Mouse (Mus musculus) stomach, embryonic 16.5 days (tissue): ENCODE data around the gene Ccr5. TPM values are rescaled to one million over a fixed set of nuclear protein-coding genes. Genes with fewer than 3 reads are reported as not detected.
"Not testable (repeated sequence)": the region's sequence is repeated elsewhere in the genome, so short reads cannot be mapped to it uniquely, and the experiment has no call there.

Experiments used
- ATAC-seq: fragments of 200-750 bp; cut with Nextera tagmentation; 2 replicates; pipeline ENCODE4 v1.8.0; 2017; ENCODE audit warnings: moderate number of reproducible peaks, moderate TSS enrichment; ENCODE audit not compliant: insufficient read depth, low FRiP score
- H3K27ac ChIP-seq: fragments of 300-500 bp; sonication (generic); 2 replicates; pipeline ENCODE4 v1.5.1; 2014; ENCODE audit warnings: low read length
- H3K27me3 ChIP-seq: fragments of 300-500 bp; sonication (generic); 2 replicates; pipeline ENCODE4 v1.6.1; 2014; ENCODE audit warnings: low read length, control low read depth, mixed read lengths; ENCODE audit not compliant: control insufficient read depth, insufficient read depth
- H3K36me3 ChIP-seq: fragments of 300-500 bp; sonication (generic); 2 replicates; pipeline ENCODE4 v1.6.1; 2014; ENCODE audit warnings: low read length; ENCODE audit not compliant: control insufficient read depth, insufficient read depth
- H3K4me1 ChIP-seq: fragments of 300-500 bp; sonication (generic); 2 replicates; pipeline ENCODE4 v1.6.1; 2014; ENCODE audit warnings: low read length, control low read depth, mixed read lengths; ENCODE audit not compliant: control insufficient read depth, insufficient read depth
- H3K4me2 ChIP-seq: fragments of 300-500 bp; sonication (generic); 2 replicates; pipeline ENCODE4 v1.6.1; 2014; ENCODE audit warnings: low read depth, low read length, mixed read lengths
- H3K4me3 ChIP-seq: fragments of 300-500 bp; sonication (generic); replicated peaks from 2 replicates; pipeline ENCODE4 v1.5.1; 2014; ENCODE audit warnings: mild to moderate bottlenecking, low read length
- H3K9ac ChIP-seq: fragments of 300-500 bp; sonication (generic); 2 replicates; pipeline ENCODE4 v1.6.1; 2014; ENCODE audit warnings: low read length
- H3K9me3 ChIP-seq: fragments of 300-500 bp; sonication (generic); replicated peaks from 2 replicates; pipeline ENCODE4 v1.6.1; 2016; ENCODE audit warnings: low read length, control low read depth; ENCODE audit not compliant: control insufficient read depth
- WGBS: fragments of 180-500 bp; shearing (Covaris S2); extraction: QIAGEN DNeasy Blood & Tissue Kit; methylation state at CpG from one replicate; pipeline ENCODE4 v1.1.7; 2014; 5-methylcytosine and 5-hydroxymethylcytosine counted together
- polyA plus RNA-seq: library from polyadenylated mRNA; unstranded; fragments of >200 nt; fragmentation: Nextera tagmentation; extraction: Ambion mirVana; gene quantifications from 2 replicates; pipeline ENCODE4 v1.2.1, GENCODE M21; 2015

Ccr5 gene
- polyA plus RNA-seq, 1 experiment from 2014 or later: 1.2 TPM

DNA sequence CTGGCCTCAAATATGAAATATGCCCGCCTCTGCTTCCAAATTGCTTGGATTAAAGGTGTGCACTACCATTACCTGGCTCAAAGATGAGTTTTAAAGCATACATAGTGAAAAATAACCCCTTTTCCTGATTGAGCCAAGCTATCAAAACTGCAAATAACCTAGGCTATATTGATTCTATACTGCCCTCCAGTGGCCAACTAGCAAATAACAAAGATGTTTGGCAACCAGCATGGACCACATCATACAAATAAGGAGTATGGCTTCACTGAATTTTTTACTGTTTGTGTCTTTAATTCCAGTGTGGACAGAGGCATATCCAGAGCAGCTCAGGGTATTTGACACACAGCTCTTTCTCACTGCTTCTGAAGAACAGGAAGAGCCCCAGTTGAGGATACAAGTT lies 7.0 kb downstream of the Ccr5 start:
- H3K36me3 ChIP-seq: no peaks in the 10 kb centered on the region
- 0 out of 2 replicates have a peak, but pooled peaks have one; percentile 21 for ATAC-seq

DNA sequence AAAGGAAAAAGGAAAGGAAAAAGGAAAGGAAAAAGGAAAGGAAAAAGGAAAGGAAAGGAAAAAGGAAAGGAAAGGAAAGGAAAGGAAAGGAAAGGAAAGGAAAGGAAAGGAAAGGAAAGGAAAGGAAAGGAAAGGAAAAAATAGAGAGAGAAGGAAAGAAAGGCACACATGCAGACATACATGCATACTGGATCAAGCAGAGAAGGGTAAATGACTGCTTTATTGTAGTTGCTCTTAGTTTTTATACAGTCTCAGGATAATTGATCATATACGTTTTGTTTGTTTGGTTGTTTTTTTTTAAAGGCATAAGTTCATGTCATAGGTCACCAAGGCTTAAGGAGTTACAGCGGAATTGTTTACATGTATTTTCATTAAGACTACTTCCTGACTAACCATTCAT lies 11.6 kb downstream of the Ccr5 start:
- H3K9me3 ChIP-seq, H3K27ac ChIP-seq, H3K9ac ChIP-seq, H3K36me3 ChIP-seq, H3K27me3 ChIP-seq, H3K4me1 ChIP-seq, ATAC-seq, H3K4me3 ChIP-seq, H3K4me2 ChIP-seq: not testable (repeated sequence)
- WGBS: 71% methylated on average over 2 of the region's 2 CpGs

More for the DNA sequence above, 7.0 kb downstream of the Ccr5 start:
- WGBS: 5% methylated on average over 1 of the region's 1 CpGs
- no peak overlapping the region for H3K9ac ChIP-seq
- H3K4me3 ChIP-seq: no peak overlapping the region
- H3K27ac ChIP-seq: no peak overlapping the region
- no peaks in the 10 kb centered on the region for H3K27me3 ChIP-seq
- no peak overlapping the region for H3K4me2 ChIP-seq
- no peaks in the 10 kb centered on the region for H3K9me3 ChIP-seq
- H3K4me1 ChIP-seq: peaks cover 6% of the 10 kb centered on the region; the same call in 1 of the 2 replicates

DNA sequence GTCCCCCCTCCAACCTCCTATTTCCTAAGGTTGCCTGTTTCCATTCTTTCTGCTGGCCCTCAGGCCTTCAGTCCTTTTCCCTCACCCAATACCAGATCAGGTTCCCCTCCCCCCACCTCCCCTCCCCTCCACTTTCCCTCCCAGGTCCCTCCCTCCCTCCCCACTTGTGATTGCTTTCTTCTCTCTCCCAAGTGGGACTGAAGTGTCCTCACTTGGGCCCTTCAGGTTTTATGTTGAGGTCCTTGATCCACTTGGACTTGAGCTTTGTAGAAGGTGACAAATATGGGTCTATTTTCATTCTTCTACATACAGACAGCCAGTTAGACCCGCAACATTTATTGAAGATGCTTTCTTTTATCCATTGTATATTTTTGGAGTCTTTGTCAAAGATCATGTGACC lies 13.6 kb downstream of the Ccr5 start:
- H3K4me3 ChIP-seq, H3K27me3 ChIP-seq, ATAC-seq, H3K9ac ChIP-seq, H3K4me1 ChIP-seq, H3K27ac ChIP-seq, H3K9me3 ChIP-seq, H3K4me2 ChIP-seq, H3K36me3 ChIP-seq: not testable (repeated sequence)
- 91% methylated on average over 1 of the region's 1 CpGs for WGBS

GRCm38 (mm10) chr9:124137619-124138018 lies 16.3 kb downstream of the Ccr5 start:
- Histone ChIP-seq H3K4me2 (no peak overlapping the region), H3K4me1 (no peaks in the 10 kb centered on the region), H3K4me3 (no peak overlapping the region), H3K27ac (no peak overlapping the region), H3K27me3 (no peaks in the 10 kb centered on the region), H3K9me3 (no peaks in the 10 kb centered on the region), H3K36me3 (no peaks in the 10 kb centered on the region), H3K9ac (no peak overlapping the region)
- ATAC-seq: no peak
- WGBS: 56% methylated on average over 11 of the region's 11 CpGs

GRCm38 (mm10) chr9:124138055-124138775 lies 16.9 kb downstream of the Ccr5 start:
- Histone ChIP-seq H3K4me1 (no peaks in the 10 kb centered on the region), H3K9ac (no peak overlapping the region), H3K4me3 (no peak overlapping the region), H3K27ac (no peak overlapping the region), H3K4me2 (no peak overlapping the region), H3K9me3 (no peaks in the 10 kb centered on the region), H3K27me3 (no peaks in the 10 kb centered on the region), H3K36me3 (no peaks in the 10 kb centered on the region)
- WGBS: 29% methylated on average over 4 of the region's 4 CpGs
- ATAC-seq: peak; percentile 64; the same call in 1 of the 2 replicates

DNA sequence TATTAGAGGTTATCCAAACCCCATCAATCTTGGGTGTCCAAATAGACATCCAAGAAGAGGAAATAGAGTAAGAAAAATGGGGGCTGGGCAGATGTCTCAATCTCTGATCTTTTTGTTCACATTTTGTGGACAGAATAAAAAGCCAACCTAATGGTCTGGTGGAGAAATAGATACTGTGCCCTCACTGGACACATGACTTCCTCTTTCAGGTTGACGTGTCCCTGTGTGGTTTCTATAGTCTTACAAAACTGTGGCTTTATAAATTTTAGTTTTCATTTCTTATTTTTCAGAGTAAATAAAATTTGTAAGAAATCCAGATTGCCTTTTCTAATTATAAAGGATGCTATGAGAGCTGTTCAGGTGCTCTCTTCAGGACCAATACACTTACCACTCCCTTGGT lies 22.3 kb downstream of the Ccr5 start:
- H3K36me3 ChIP-seq: no peaks in the 10 kb centered on the region
- H3K27ac ChIP-seq: no peak overlapping the region
- no peak overlapping the region for H3K9ac ChIP-seq
- no peak overlapping the region for H3K4me3 ChIP-seq
- WGBS: 76% methylated on average over 1 of the region's 1 CpGs
- no peaks in the 10 kb centered on the region for H3K4me1 ChIP-seq
- H3K9me3 ChIP-seq: no peaks in the 10 kb centered on the region
- H3K27me3 ChIP-seq: no peaks in the 10 kb centered on the region
- no peak for ATAC-seq
- H3K4me2 ChIP-seq: no peak overlapping the region

- Histone ChIP-seq H3K27me3 (no peaks in the 10 kb centered on the region), H3K4me3 (no peak overlapping the region), H3K9ac (no peak overlapping the region), H3K4me2 (no peak overlapping the region), H3K36me3 (no peaks in the 10 kb centered on the region), H3K27ac (no peak overlapping the region), H3K9me3 (no peaks in the 10 kb centered on the region), H3K4me1 (no peaks in the 10 kb centered on the region)
- no peak for ATAC-seq
Observed at GRCm38 (mm10) chr9:124146307-124146706, 25.0 kb downstream of the Ccr5 start.

Other genes starting within 250 kb of the Ccr5 start
- gene Ccr1, start 152.9 kb upstream of the Ccr5 start, polyA plus RNA-seq: 4.3 and 5.0 TPM in 2 replicates
- not detected in 2 replicates for gene Ccr1l1, start 143.1 kb upstream of the Ccr5 start, polyA plus RNA-seq
- gene Ccr3, start 99.6 kb upstream of the Ccr5 start, polyA plus RNA-seq: 0.18 and 0.32 TPM in 2 replicates
- gene Ccr2, start 19.6 kb upstream of the Ccr5 start, polyA plus RNA-seq: 4.2 and 8.5 TPM in 2 replicates
- 14.2 and 16.4 TPM in 2 replicates for gene 2010315B03Rik, start 191.2 kb downstream of the Ccr5 start, polyA plus RNA-seq